Mouse (Mus musculus) heart, postnatal 0 days (tissue): ENCODE results near the gene 1110008L16Rik. TPM values are rescaled to one million over a fixed set of nuclear protein-coding genes. Genes with fewer than 3 reads are reported as not detected.

Experiments used
- ATAC-seq: fragments of 200-750 bp; cut with Nextera tagmentation; 2 replicates; pipeline ENCODE4 v1.8.0; 2017; ENCODE audit warnings: low read depth, moderate number of reproducible peaks, moderate library complexity; ENCODE audit not compliant: insufficient read depth
- DNase-seq: peaks from one replicate; pipeline ENCODE4 v3.0.0-alpha.2; 2016; ENCODE audit warnings: low spot score
- H3K27ac ChIP-seq: fragments of 300-500 bp; sonication (generic); 2 replicates; pipeline ENCODE4 v1.5.1; 2014; ENCODE audit warnings: low read depth, mild to moderate bottlenecking
- H3K27me3 ChIP-seq: fragments of 300-500 bp; sonication (generic); 2 replicates; pipeline ENCODE4 v1.6.1; 2014; ENCODE audit warnings: low read length, mixed read lengths; ENCODE audit not compliant: control insufficient read depth, insufficient read depth
- H3K36me3 ChIP-seq: fragments of 300-500 bp; sonication (generic); replicated peaks from 2 replicates; pipeline ENCODE4 v1.6.1; 2014; ENCODE audit warnings: low read length, mixed read lengths; ENCODE audit not compliant: control insufficient read depth, insufficient read depth
- H3K4me1 ChIP-seq: fragments of 300-500 bp; sonication (generic); 2 replicates; pipeline ENCODE4 v1.6.1; 2014; ENCODE audit warnings: antibody characterized with exemption; ENCODE audit not compliant: control insufficient read depth, insufficient read depth
- H3K4me2 ChIP-seq: fragments of 300-500 bp; sonication (generic); 2 replicates; pipeline ENCODE4 v1.6.1; 2014; ENCODE audit warnings: low read depth, mild to moderate bottlenecking, low read length, moderate library complexity
- H3K4me3 ChIP-seq: fragments of 300-500 bp; sonication (generic); 2 replicates; pipeline ENCODE4 v1.5.1; 2014; ENCODE audit warnings: low read depth, low read length
- H3K9ac ChIP-seq: fragments of 300-500 bp; sonication (generic); replicated peaks from 2 replicates; pipeline ENCODE4 v1.6.1; 2014; ENCODE audit warnings: low read depth, low read length, mixed read lengths
- H3K9me3 ChIP-seq: fragments of 300-500 bp; sonication (generic); replicated peaks from 2 replicates; pipeline ENCODE4 v1.6.1; 2016; ENCODE audit warnings: low read length; ENCODE audit not compliant: control insufficient read depth
- CTCF ChIP-seq: IDR thresholded peaks from 2 replicates; pipeline ENCODE4 v1.5.1; 2016; ENCODE audit warnings: antibody characterized with exemption, control low read depth, low read depth
- EP300 ChIP-seq: IDR thresholded peaks from 2 replicates; pipeline ENCODE4 v1.6.1; 2016; ENCODE audit warnings: antibody characterized with exemption, low read depth
- WGBS: fragments of 180-500 bp; shearing (Covaris S2); extraction: QIAGEN DNeasy Blood & Tissue Kit; methylation state at CpG from one replicate; pipeline ENCODE4 v1.1.7; 2014; 5-methylcytosine and 5-hydroxymethylcytosine counted together
- polyA plus RNA-seq: library from polyadenylated mRNA; unstranded; fragments of >200 nt; fragmentation: Nextera tagmentation; extraction: Ambion mirVana; gene quantifications from 2 replicates; pipeline ENCODE4 v1.2.1, GENCODE M21; 2015
- total RNA-seq: library from RNA; depleted of rRNA; stranded (reverse); fragments of >200 nt; gene quantifications from 2 replicates; pipeline ENCODE4 v1.2.3, GENCODE M21; 2014; ENCODE audit warnings: low replicate concordance

Gene 1110008L16Rik
- total and polyA plus RNA-seq, 2 experiments from 2014 or later, result 6.0 to 7.3 TPM

DNA sequence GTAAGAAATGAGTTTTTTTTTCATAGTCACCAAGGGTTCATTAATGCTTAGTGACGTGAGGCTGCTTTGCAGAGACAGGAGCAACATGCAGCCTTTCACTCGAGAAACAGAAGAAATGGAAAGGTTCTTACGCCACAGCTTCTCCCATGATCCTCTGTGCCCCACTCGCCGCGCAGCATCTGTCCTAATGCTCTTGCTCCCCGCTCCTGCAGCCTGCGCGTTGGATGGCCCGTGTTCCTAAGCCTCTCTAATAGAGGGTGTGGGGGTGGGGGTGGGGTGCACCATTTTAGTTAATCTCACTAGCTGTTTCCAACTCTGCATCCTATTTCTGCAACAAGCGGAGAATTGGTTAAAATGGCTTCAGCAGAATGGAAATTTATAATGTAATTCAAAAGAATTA, 44.6 kb downstream of the 1110008L16Rik start:
- Histone ChIP-seq H3K4me3 (no peak overlapping the region), H3K9me3 (no peaks in the 10 kb centered on the region), H3K4me1 (no peaks in the 10 kb centered on the region; the same call in 1 of the 2 replicates), H3K9ac (no peak overlapping the region), H3K27me3 (no peaks in the 10 kb centered on the region), H3K36me3 (no peaks in the 10 kb centered on the region), H3K27ac (peak overlapping the region; percentile 28; the same call in 1 of the 2 replicates), H3K4me2 (no peak overlapping the region)
- 80% methylated on average over 11 of the region's 11 CpGs for WGBS
- DNase-seq (no peak), ATAC-seq (no peak)
- no peak for TF ChIP-seq EP300
- no peak for TF ChIP-seq CTCF

DNA sequence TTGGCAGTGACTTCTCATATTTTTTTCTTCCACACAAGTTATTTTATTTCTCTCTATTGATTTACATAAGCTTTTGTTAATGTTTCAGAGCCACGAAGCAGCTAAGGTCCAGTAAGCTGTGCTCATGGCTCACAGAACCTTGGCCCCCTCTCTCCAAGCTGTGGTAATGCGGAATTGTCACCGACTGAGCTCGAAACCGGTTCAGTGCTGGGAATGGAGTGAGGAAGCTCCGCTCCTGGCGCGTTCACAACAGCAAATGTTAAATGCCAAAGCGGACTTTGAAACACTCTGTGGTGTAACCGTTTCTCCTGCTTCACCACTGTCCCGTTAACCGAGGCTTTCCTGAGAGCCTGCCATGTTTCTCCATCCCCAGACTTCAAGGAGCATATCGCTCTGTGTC, 45.2 kb downstream of the 1110008L16Rik start:
- peak; percentile 33 for DNase-seq
- no peak overlapping the region for H3K9ac ChIP-seq
- H3K36me3 ChIP-seq, result no peaks in the 10 kb centered on the region
- H3K4me3 ChIP-seq, result no peak overlapping the region
- H3K27me3 ChIP-seq, result no peaks in the 10 kb centered on the region
- no peaks in the 10 kb centered on the region for H3K9me3 ChIP-seq
- no peak overlapping the region for H3K4me2 ChIP-seq
- peak overlapping the region; percentile 68 for H3K27ac ChIP-seq
- WGBS, result 60% methylated on average over 13 of the region's 13 CpGs
- no peak for TF ChIP-seq CTCF
- TF ChIP-seq EP300, result no peak
- ATAC-seq, result no peak
- no peaks in the 10 kb centered on the region; the same call in 1 of the 2 replicates for H3K4me1 ChIP-seq

GRCm38 (mm10) chr12:55353423-55353822, 54.0 kb downstream of the 1110008L16Rik start:
- TF ChIP-seq EP300 (no peak), CTCF (no peak)
- Histone ChIP-seq H3K9ac (no peak overlapping the region), H3K4me2 (no peak overlapping the region), H3K4me1 (0 out of 2 replicates have a peak, but pooled peaks cover 3% of the 10 kb centered on the region), H3K4me3 (no peak overlapping the region), H3K27me3 (no peaks in the 10 kb centered on the region), H3K36me3 (no peaks in the 10 kb centered on the region), H3K9me3 (no peaks in the 10 kb centered on the region), H3K27ac (no peak overlapping the region)
- DNase-seq, result no peak
- 65% methylated on average over 6 of the region's 6 CpGs for WGBS
- no peak for ATAC-seq

DNA sequence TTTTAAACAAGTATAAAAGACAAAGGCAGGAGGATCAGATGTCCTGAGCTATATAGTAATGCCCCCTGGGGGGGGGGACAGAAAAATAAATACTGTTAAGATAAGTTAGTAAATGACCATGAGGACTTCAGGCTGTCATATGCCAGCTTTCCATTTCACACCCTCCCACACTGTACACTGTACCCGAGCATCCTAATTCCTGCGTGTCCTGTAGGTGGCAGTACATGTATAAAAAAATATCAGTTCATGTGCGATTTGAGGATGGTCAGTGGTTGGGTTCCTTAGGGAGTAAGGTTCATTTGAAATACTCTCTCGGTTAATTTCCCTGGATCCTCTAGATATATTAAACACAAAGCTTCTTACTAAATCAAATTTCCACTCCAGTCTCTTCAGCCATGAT, 55.5 kb downstream of the 1110008L16Rik start:
- Histone ChIP-seq H3K4me1 (0 out of 2 replicates have a peak, but pooled peaks cover 3% of the 10 kb centered on the region), H3K27me3 (no peaks in the 10 kb centered on the region), H3K36me3 (no peaks in the 10 kb centered on the region), H3K4me3 (no peak overlapping the region), H3K9me3 (no peaks in the 10 kb centered on the region), H3K4me2 (no peak overlapping the region), H3K9ac (no peak overlapping the region), H3K27ac (no peak overlapping the region)
- ATAC-seq, result peak; percentile 66
- TF ChIP-seq CTCF, result peak; percentile 69
- no peak for TF ChIP-seq EP300
- 29% methylated on average over 4 of the region's 4 CpGs for WGBS
- peak; percentile 39 for DNase-seq

GRCm38 (mm10) chr12:55357303-55357702, 57.9 kb downstream of the 1110008L16Rik start:
- TF ChIP-seq EP300, result no peak
- no peak for TF ChIP-seq CTCF
- Histone ChIP-seq H3K27me3 (no peaks in the 10 kb centered on the region), H3K9ac (no peak overlapping the region), H3K36me3 (no peaks in the 10 kb centered on the region), H3K4me1 (0 out of 2 replicates have a peak, but pooled peaks cover 3% of the 10 kb centered on the region), H3K4me3 (no peak overlapping the region), H3K9me3 (no peaks in the 10 kb centered on the region), H3K27ac (no peak overlapping the region), H3K4me2 (no peak overlapping the region)
- no peak for ATAC-seq
- DNase-seq, result no peak
- WGBS, result 32% methylated on average over 1 of the region's 1 CpGs

DNA sequence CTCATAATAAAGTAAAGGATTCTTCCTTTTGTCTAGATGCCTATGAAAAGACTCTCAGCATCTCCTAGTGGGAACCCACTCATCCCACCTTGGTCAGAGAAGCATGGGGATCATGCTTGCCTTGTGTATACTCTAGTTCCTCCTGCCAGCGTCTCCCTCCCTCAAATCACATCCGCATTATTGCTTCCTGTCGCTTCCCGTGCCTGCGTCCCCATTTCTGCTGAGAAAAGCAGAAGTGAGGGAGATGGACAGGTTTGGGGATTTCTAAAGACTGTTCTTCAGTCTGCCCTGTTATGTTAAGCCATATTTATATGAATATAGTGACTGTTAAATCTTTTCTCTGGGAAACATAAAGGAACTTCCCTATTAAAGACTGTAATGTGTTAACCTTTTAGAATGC, 61.6 kb downstream of the 1110008L16Rik start:
- Histone ChIP-seq H3K9ac (no peak overlapping the region), H3K27me3 (no peaks in the 10 kb centered on the region), H3K36me3 (no peaks in the 10 kb centered on the region), H3K4me1 (no peaks in the 10 kb centered on the region), H3K4me2 (no peak overlapping the region), H3K27ac (no peak overlapping the region), H3K9me3 (no peaks in the 10 kb centered on the region), H3K4me3 (no peak overlapping the region)
- TF ChIP-seq CTCF (no peak), EP300 (no peak)
- WGBS, result 66% methylated on average over 5 of the region's 5 CpGs
- no peak for ATAC-seq
- DNase-seq, result no peak
